7 mouse cellular contexts compared by ENCODE assay signal in genomic region chr5:124046741-124047401, GRCm38 (mm10). TPM values are rescaled to one million over a fixed set of nuclear protein-coding genes. Genes with fewer than 3 reads are reported as not detected.
DNase-seq lines count a peak whose midpoint lies in the region; ATAC-seq and TF ChIP-seq lines count a peak whose summit lies in the region.

No protein-coding gene starts in this region.

- no peaks in the 10 kb centered on the region for H3K36me3 ChIP-seq in midbrain, embryonic 11.5 days (ENCODE audit: control insufficient read depth, insufficient read depth, low read length)
- H3K36me3 ChIP-seq in midbrain, embryonic 13.5 days, result no peaks in the 10 kb centered on the region
- H3K36me3 ChIP-seq in embryonic facial prominence, embryonic 12.5 days, result no peaks in the 10 kb centered on the region
- H3K36me3 ChIP-seq in liver, postnatal 0 days (replicated peaks; ENCODE audit: insufficient read depth, low read length), result no peaks in the 10 kb centered on the region

- peaks cover 16% of the 10 kb centered on the region for H3K4me1 ChIP-seq in midbrain, embryonic 11.5 days (ENCODE audit: control insufficient read depth, insufficient read depth, low read length)
- H3K4me1 ChIP-seq in midbrain, embryonic 13.5 days (replicated peaks), result peaks cover 36% of the 10 kb centered on the region
- peaks cover 22% of the 10 kb centered on the region for H3K4me1 ChIP-seq in embryonic facial prominence, embryonic 12.5 days
- H3K4me1 ChIP-seq in liver, postnatal 0 days (ENCODE audit: insufficient read depth), result peaks cover 49% of the 10 kb centered on the region

- H3K27ac ChIP-seq in midbrain, embryonic 11.5 days (ENCODE audit: low read depth, low read length), result no peak overlapping the region
- no peak overlapping the region for H3K27ac ChIP-seq in midbrain, embryonic 13.5 days
- H3K27ac ChIP-seq in embryonic facial prominence, embryonic 12.5 days, result no peak overlapping the region
- peak overlapping the region; percentile 41 for H3K27ac ChIP-seq in liver, postnatal 0 days (ENCODE audit: low read depth)

- 86% methylated on average over 7 of the region's 7 CpGs for WGBS in midbrain, embryonic 11.5 days
- WGBS in midbrain, embryonic 13.5 days, result 84% methylated on average over 7 of the region's 7 CpGs
- 65% methylated on average over 7 of the region's 7 CpGs for WGBS in embryonic facial prominence, embryonic 12.5 days
- 53% methylated on average over 7 of the region's 7 CpGs for WGBS in liver, postnatal 0 days (ENCODE audit: insufficient replicate concordance)

- H3K27me3 ChIP-seq in midbrain, embryonic 11.5 days (ENCODE audit: control insufficient read depth, insufficient read depth, low read length), result no peaks in the 10 kb centered on the region
- H3K27me3 ChIP-seq in midbrain, embryonic 13.5 days, result peaks cover 12% of the 10 kb centered on the region; the same call in 1 of the 2 replicates
- no peaks in the 10 kb centered on the region for H3K27me3 ChIP-seq in embryonic facial prominence, embryonic 12.5 days
- no peaks in the 10 kb centered on the region for H3K27me3 ChIP-seq in liver, postnatal 0 days (ENCODE audit: insufficient read depth, low read length)

- no peak overlapping the region for H3K4me2 ChIP-seq in midbrain, embryonic 11.5 days
- H3K4me2 ChIP-seq in midbrain, embryonic 13.5 days (replicated peaks), result no peak overlapping the region
- no peak overlapping the region for H3K4me2 ChIP-seq in embryonic facial prominence, embryonic 12.5 days (replicated peaks)
- H3K4me2 ChIP-seq in liver, postnatal 0 days (ENCODE audit: low read depth, low read length), result 0 out of 2 replicates have a peak overlapping the region, but pooled peaks have one; percentile 0

- peak; percentile 84 for DNase-seq in midbrain, embryonic 11.5 days (ENCODE audit: low spot score, missing footprints)
- peak; percentile 45 for DNase-seq in liver, postnatal 0 days
- peak; percentile 74 to 82 for DNase-seq in urinary bladder, postnatal 36 days (ENCODE audit: low spot score in 2 of 2)
- DNase-seq in thymus, postnatal 4 days, result no peak
- no peak for DNase-seq in left cerebral cortex, postnatal 25 days (ENCODE audit: low spot score in 2 of 2)

- no peaks in the 10 kb centered on the region for H3K9me3 ChIP-seq in midbrain, embryonic 11.5 days (ENCODE audit: control insufficient read depth, low read length)
- H3K9me3 ChIP-seq in midbrain, embryonic 13.5 days, result no peaks in the 10 kb centered on the region
- no peaks in the 10 kb centered on the region for H3K9me3 ChIP-seq in embryonic facial prominence, embryonic 12.5 days
- no peaks in the 10 kb centered on the region for H3K9me3 ChIP-seq in liver, postnatal 0 days (ENCODE audit: low read length)

- no peak overlapping the region for H3K9ac ChIP-seq in midbrain, embryonic 11.5 days (ENCODE audit: low read length)
- H3K9ac ChIP-seq in midbrain, embryonic 13.5 days (replicated peaks), result no peak overlapping the region
- peak overlapping the region; percentile 12; the same call in 1 of the 2 replicates for H3K9ac ChIP-seq in embryonic facial prominence, embryonic 12.5 days
- no peak overlapping the region for H3K9ac ChIP-seq in liver, postnatal 0 days (replicated peaks)

- 0 out of 2 replicates have a peak, but pooled peaks have one; percentile 10 for TF ChIP-seq CTCF in liver, postnatal 0 days (IDR thresholded peaks at IDR 0.05; ENCODE audit: low read depth)

- no peak for TF ChIP-seq EP300 in liver, postnatal 0 days (IDR thresholded peaks at IDR 0.05; ENCODE audit: low read depth)

- intact Hi-C loops in left cerebral cortex, postnatal 25 days (cut with DNase I), result no loop called here

- no peak for ATAC-seq in midbrain, embryonic 11.5 days (ENCODE audit: low FRiP score)
- no peak for ATAC-seq in midbrain, embryonic 13.5 days
- no peak for ATAC-seq in embryonic facial prominence, embryonic 12.5 days (ENCODE audit: insufficient number of reproducible peaks, insufficient read depth, low FRiP score, low TSS enrichment)
- peak; percentile 36; the same call in 1 of the 2 replicates for ATAC-seq in liver, postnatal 0 days

- no peak overlapping the region for H3K4me3 ChIP-seq in midbrain, embryonic 11.5 days (ENCODE audit: low read depth, low read length)
- H3K4me3 ChIP-seq in midbrain, embryonic 13.5 days (replicated peaks), result no peak overlapping the region
- no peak overlapping the region for H3K4me3 ChIP-seq in embryonic facial prominence, embryonic 12.5 days
- H3K4me3 ChIP-seq in liver, postnatal 0 days (ENCODE audit: low read depth, low read length), result no peak overlapping the region

RNA-seq across cellular contexts. Expression of gene Vps37b, which starts 14.8 kb away (rescaled TPM):
- 45.5 and 50.7 TPM in 2 replicates for polyA plus RNA-seq in midbrain, embryonic 11.5 days (2014; fragmentation: Nextera tagmentation; extraction: Ambion mirVana)
- 71.5 and 79.3 TPM in 2 replicates for polyA plus RNA-seq in midbrain, embryonic 13.5 days (2015; fragmentation: Nextera tagmentation; extraction: Ambion mirVana)
- polyA plus RNA-seq in embryonic facial prominence, embryonic 12.5 days (2016; fragmentation: Nextera tagmentation; extraction: Ambion mirVana), result 42.5 and 42.8 TPM in 2 replicates
- polyA plus RNA-seq in liver, postnatal 0 days (2015; fragmentation: Nextera tagmentation; extraction: Ambion mirVana), result 16.4 and 17.6 TPM in 2 replicates
- 10 to 100 TPM; 46.7 to 50.6 TPM for total RNA-seq in left cerebral cortex, postnatal 25 days (2021)

RNA-seq across cellular contexts. Expression of gene Abcb9, which starts 48.7 kb away (rescaled TPM):
- polyA plus RNA-seq in midbrain, embryonic 11.5 days (2014; fragmentation: Nextera tagmentation; extraction: Ambion mirVana), result 0.62 and 0.71 TPM in 2 replicates
- polyA plus RNA-seq in midbrain, embryonic 13.5 days (2015; fragmentation: Nextera tagmentation; extraction: Ambion mirVana), result 4.7 and 4.9 TPM in 2 replicates
- 1.3 and 1.9 TPM in 2 replicates for polyA plus RNA-seq in embryonic facial prominence, embryonic 12.5 days (2016; fragmentation: Nextera tagmentation; extraction: Ambion mirVana)
- 3.7 and 3.8 TPM in 2 replicates for polyA plus RNA-seq in liver, postnatal 0 days (2015; fragmentation: Nextera tagmentation; extraction: Ambion mirVana)
- 10 to 100 TPM; 54.8 to 62.4 TPM for total RNA-seq in left cerebral cortex, postnatal 25 days (2021)

Comparison
In these comparisons a context has a peak if more than half of its experiments do, and no peak if none do; other contexts are left out.
1. DNase-seq: peak in midbrain, embryonic 11.5 days (single experiment), liver, postnatal 0 days (single experiment) and urinary bladder, postnatal 36 days (2 of 2); none in thymus, postnatal 4 days (single experiment) and left cerebral cortex, postnatal 25 days (0 of 2).